ENCODE assay signal across 9 mouse cellular contexts in the genomic region with DNA sequence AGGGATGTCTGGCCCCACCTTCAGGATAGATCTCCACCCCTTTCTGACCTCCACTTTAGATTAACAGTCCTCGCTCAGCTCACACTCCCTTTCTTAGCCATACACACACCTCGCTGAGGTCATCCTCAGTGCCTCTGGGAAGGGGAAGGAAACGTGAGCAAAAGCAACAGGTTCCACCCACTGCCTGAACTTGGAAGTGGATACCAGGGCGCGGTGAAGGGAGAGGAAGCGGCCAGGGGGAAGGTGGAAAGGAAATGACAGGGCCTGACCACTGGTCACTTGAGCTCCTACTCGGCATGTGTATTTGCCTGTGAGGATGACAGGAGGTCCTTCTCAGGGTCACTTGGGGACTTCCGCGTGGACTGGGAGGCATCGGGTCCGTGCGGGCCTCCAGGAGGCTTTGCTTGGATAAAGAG.
DNase-seq lines count a peak whose midpoint lies in the region; ATAC-seq and TF ChIP-seq lines count a peak whose summit lies in the region.
"Had no signal": no experiment of that assay in that cellular context is flagged by ENCODE, and none has a peak within 500 bp of the region (broad histone marks: within the 10 kb centered on the region; RNA-seq: fewer than 3 reads in every experiment).

No protein-coding gene starts in this region.

- WGBS in cerebellum, adult 2 months = 7% methylated on average over 12 of the region's 12 CpGs
- under 1% methylated on average over 12 of the region's 12 CpGs for WGBS in heart, embryonic 10.5 days
- WGBS in kidney, embryonic 14.5 days = 2% methylated on average over 12 of the region's 12 CpGs
- WGBS in lung, postnatal 0 days = 2% methylated on average over 11 of the region's 12 CpGs
- 1% methylated on average over 12 of the region's 12 CpGs for WGBS in stomach, embryonic 14.5 days

- peak overlapping the region; percentile 84 for H3K9ac ChIP-seq in kidney, embryonic 14.5 days (ENCODE audit: low read depth, low read length)
- H3K9ac ChIP-seq in lung, postnatal 0 days (replicated peaks; ENCODE audit: low read depth) = peak overlapping the region; percentile 88
- H3K9ac ChIP-seq in stomach, embryonic 14.5 days (replicated peaks; ENCODE audit: low read depth, low read length) = peak overlapping the region; percentile 71

- no peaks in the 10 kb centered on the region for H3K27me3 ChIP-seq in cerebellum, adult 2 months (ENCODE audit: control insufficient read depth, insufficient read depth, low read length)
- H3K27me3 ChIP-seq in heart, embryonic 10.5 days (ENCODE audit: insufficient read depth, poor library complexity, severe bottlenecking) = no peaks in the 10 kb centered on the region
- no peaks in the 10 kb centered on the region for H3K27me3 ChIP-seq in kidney, embryonic 14.5 days (ENCODE audit: control insufficient read depth, insufficient read depth, low read length)
- H3K27me3 ChIP-seq in lung, postnatal 0 days (replicated peaks; ENCODE audit: insufficient read depth, low read length) = no peaks in the 10 kb centered on the region
- H3K27me3 ChIP-seq in stomach, embryonic 14.5 days (ENCODE audit: control insufficient read depth, insufficient read depth, low read length) = no peaks in the 10 kb centered on the region
- H3K27me3 ChIP-seq: CH12.LX had no signal

- peaks cover 6% of the 10 kb centered on the region; the same call in 1 of the 2 replicates for H3K36me3 ChIP-seq in heart, embryonic 10.5 days
- H3K36me3 ChIP-seq in kidney, embryonic 14.5 days (ENCODE audit: control insufficient read depth, insufficient read depth, low read length) = no peaks in the 10 kb centered on the region
- H3K36me3 ChIP-seq in lung, postnatal 0 days (ENCODE audit: insufficient read depth, low read length) = no peaks in the 10 kb centered on the region
- H3K36me3 ChIP-seq in stomach, embryonic 14.5 days (ENCODE audit: control insufficient read depth, insufficient read depth, low read length) = no peaks in the 10 kb centered on the region

- H3K27ac ChIP-seq in cerebellum, adult 2 months (ENCODE audit: insufficient read depth, low read length) = no peak overlapping the region
- peak overlapping the region; percentile 95 for H3K27ac ChIP-seq in heart, embryonic 10.5 days
- peak overlapping the region; percentile 96 for H3K27ac ChIP-seq in kidney, embryonic 14.5 days (ENCODE audit: low read depth, low read length)
- peak overlapping the region; percentile 99 for H3K27ac ChIP-seq in lung, postnatal 0 days (ENCODE audit: low read length)
- H3K27ac ChIP-seq in stomach, embryonic 14.5 days (ENCODE audit: low read length) = peak overlapping the region; percentile 96

- ATAC-seq in kidney, embryonic 14.5 days (ENCODE audit: low FRiP score, low TSS enrichment) = peak; percentile 58
- peak; percentile 79 for ATAC-seq in lung, postnatal 0 days
- ATAC-seq in stomach, embryonic 14.5 days (ENCODE audit: insufficient number of reproducible peaks, insufficient read depth, low FRiP score, low read depth) = peak; percentile 77

- H3K4me3 ChIP-seq in cerebellum, adult 2 months (replicated peaks; ENCODE audit: insufficient read depth, low read depth, low read length) = peak overlapping the region; percentile 77
- H3K4me3 ChIP-seq in heart, embryonic 10.5 days = peak overlapping the region; percentile 73
- H3K4me3 ChIP-seq in kidney, embryonic 14.5 days (ENCODE audit: low read length) = peak overlapping the region; percentile 77
- peak overlapping the region; percentile 83 for H3K4me3 ChIP-seq in lung, postnatal 0 days (ENCODE audit: low read depth, low read length)
- peak overlapping the region; percentile 78 for H3K4me3 ChIP-seq in stomach, embryonic 14.5 days (ENCODE audit: low read depth, low read length)

- H3K4me2 ChIP-seq in kidney, embryonic 14.5 days (replicated peaks; ENCODE audit: low read depth, low read length) = peak overlapping the region; percentile 92
- H3K4me2 ChIP-seq in lung, postnatal 0 days (replicated peaks; ENCODE audit: low read depth, low read length) = peak overlapping the region; percentile 92
- peak overlapping the region; percentile 91 for H3K4me2 ChIP-seq in stomach, embryonic 14.5 days (replicated peaks; ENCODE audit: low read depth, low read length)

- peaks cover 2% of the 10 kb centered on the region; the same call in 1 of the 2 replicates for H3K4me1 ChIP-seq in cerebellum, adult 2 months (ENCODE audit: control insufficient read depth, insufficient read depth, low read length)
- peaks cover 51% of the 10 kb centered on the region for H3K4me1 ChIP-seq in heart, embryonic 10.5 days
- H3K4me1 ChIP-seq in kidney, embryonic 14.5 days (ENCODE audit: control insufficient read depth, insufficient read depth, low read length) = peaks cover 24% of the 10 kb centered on the region
- H3K4me1 ChIP-seq in lung, postnatal 0 days (ENCODE audit: insufficient read depth, low read depth, low read length) = peaks cover 7% of the 10 kb centered on the region; the same call in 1 of the 2 replicates
- peaks cover 16% of the 10 kb centered on the region; the same call in 1 of the 2 replicates for H3K4me1 ChIP-seq in stomach, embryonic 14.5 days (ENCODE audit: control insufficient read depth, insufficient read depth, low read length)

- TF ChIP-seq CTCF in cerebellum, adult 2 months (IDR thresholded peaks at IDR 0.05; ENCODE audit: borderline replicate concordance, insufficient read depth, low read depth, low read length) = no peak
- TF ChIP-seq CTCF in lung, postnatal 0 days (IDR thresholded peaks at IDR 0.05) = peak; percentile 37; the same call in 1 of the 2 replicates

- peak; percentile 78 for TF ChIP-seq EP300 in lung, postnatal 0 days (IDR thresholded peaks at IDR 0.05)

- peak in 1 of 2 experiments; percentile 8 for DNase-seq in cerebellum, adult 2 months
- no peak for DNase-seq in cerebellum, postnatal 14 days
- DNase-seq in embryo, embryonic 10 days (ENCODE audit: low spot score) = peak; percentile 79
- DNase-seq in heart, embryonic 10.5 days (ENCODE audit: low spot score) = peak; percentile 93
- DNase-seq in lung, postnatal 0 days (ENCODE audit: low spot score) = peak; percentile 95
- DNase-seq in spleen, adult 18-20 months = no peak

- no peaks in the 10 kb centered on the region for H3K9me3 ChIP-seq in heart, embryonic 10.5 days
- H3K9me3 ChIP-seq in kidney, embryonic 14.5 days (ENCODE audit: control insufficient read depth, low read length) = no peaks in the 10 kb centered on the region
- no peaks in the 10 kb centered on the region for H3K9me3 ChIP-seq in lung, postnatal 0 days (ENCODE audit: low read length)
- H3K9me3 ChIP-seq in stomach, embryonic 14.5 days (ENCODE audit: control insufficient read depth, low read depth, low read length) = no peaks in the 10 kb centered on the region

- TF ChIP-seq POLR2A in cerebellum, adult 2 months (IDR thresholded peaks at IDR 0.05; ENCODE audit: borderline replicate concordance, insufficient read depth, low read length) = no peak

Comparison
In these comparisons a context has a peak if more than half of its experiments do, and no peak if none do; other contexts are left out.
1. DNase-seq: peak in embryo, embryonic 10 days (single experiment), heart, embryonic 10.5 days (single experiment) and lung, postnatal 0 days (single experiment); none in cerebellum, postnatal 14 days (0 of 2) and spleen, adult 18-20 months (0 of 2).
2. Peak in every context shown above with its lines, with median percentiles within 50 percentile points of each other: H3K4me3 ChIP-seq, ATAC-seq, H3K4me2 ChIP-seq and H3K9ac ChIP-seq.